Mouse (Mus musculus) hindbrain, embryonic 16.5 days (tissue): ENCODE measurements at regions not wholly inside any gene's neighbourhood (a gene's known extent, or its start where the extent isn't known, plus 50 kb on each side); places are given as distances from the start of the nearest gene placed in this dataset.

ENCODE experiments used
- ATAC-seq: fragments of 200-750 bp; cut with Nextera tagmentation; 2 replicates; pipeline ENCODE4 v1.8.0; 2017; ENCODE audit warnings: moderate TSS enrichment, moderate library complexity
- H3K27ac ChIP-seq: fragments of 300-500 bp; sonication (generic); 2 replicates; pipeline ENCODE4 v1.5.1; 2014; ENCODE audit warnings: low read depth, mild to moderate bottlenecking, control low read depth, low read length, moderate library complexity
- H3K27me3 ChIP-seq: fragments of 300-500 bp; sonication (generic); replicated peaks from 2 replicates; pipeline ENCODE4 v1.6.1; 2014; ENCODE audit warnings: low read length; ENCODE audit not compliant: control insufficient read depth, insufficient read depth
- H3K36me3 ChIP-seq: fragments of 300-500 bp; sonication (generic); 2 replicates; pipeline ENCODE4 v1.6.1; 2014; ENCODE audit warnings: mild to moderate bottlenecking, low read length, moderate library complexity, mixed read lengths; ENCODE audit not compliant: control insufficient read depth, insufficient read depth
- H3K4me1 ChIP-seq: fragments of 300-500 bp; sonication (generic); 2 replicates; pipeline ENCODE4 v1.6.1; 2014; ENCODE audit warnings: low read depth, low read length; ENCODE audit not compliant: control insufficient read depth, insufficient read depth
- H3K4me2 ChIP-seq: fragments of 300-500 bp; sonication (generic); 2 replicates; pipeline ENCODE4 v1.6.1; 2014; ENCODE audit warnings: mild to moderate bottlenecking, low read length, control low read depth, moderate library complexity
- H3K4me3 ChIP-seq: fragments of 300-500 bp; sonication (generic); 2 replicates; pipeline ENCODE4 v1.5.1; 2014; ENCODE audit warnings: mild to moderate bottlenecking, low read length, control low read depth, moderate library complexity
- H3K9ac ChIP-seq: fragments of 300-500 bp; sonication (generic); 2 replicates; pipeline ENCODE4 v1.6.1; 2014; ENCODE audit warnings: low read depth, mild to moderate bottlenecking, control low read depth, low read length, moderate library complexity
- H3K9me3 ChIP-seq: fragments of 300-500 bp; sonication (generic); 2 replicates; pipeline ENCODE4 v1.6.1; 2014; ENCODE audit warnings: mild to moderate bottlenecking, low read length, moderate library complexity; ENCODE audit not compliant: control insufficient read depth
- WGBS: fragments of 180-500 bp; shearing (Covaris S2); extraction: QIAGEN DNeasy Blood & Tissue Kit; methylation state at CpG from one replicate; pipeline ENCODE4 v1.1.7; 2014; 5-methylcytosine and 5-hydroxymethylcytosine counted together

DNA sequence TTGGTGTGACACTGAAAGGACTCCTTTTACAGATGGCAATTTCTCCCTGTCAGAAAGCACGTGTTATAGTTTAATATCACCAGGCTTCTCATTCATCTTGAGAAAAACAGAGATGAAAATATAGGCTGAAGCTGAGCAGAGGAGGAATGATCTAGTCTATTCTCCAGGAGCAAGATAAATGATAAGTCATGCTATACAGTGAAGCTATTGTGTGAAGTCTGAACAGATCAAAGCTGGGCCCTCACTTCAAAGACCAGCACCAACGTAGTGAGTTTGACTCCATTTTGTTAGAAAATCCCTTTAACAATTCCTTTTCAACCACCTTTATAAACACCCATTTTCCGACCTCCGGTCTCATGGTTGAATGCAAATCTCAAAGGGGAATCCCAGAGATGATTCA lies 180.7 kb upstream of the AI593442 start:
- peaks cover 3% of the 10 kb centered on the region for H3K9me3 ChIP-seq
- H3K27me3 ChIP-seq: no peaks in the 10 kb centered on the region
- no peak overlapping the region for H3K4me3 ChIP-seq
- WGBS: 51% methylated on average over 4 of the region's 4 CpGs
- H3K9ac ChIP-seq: no peak overlapping the region
- no peaks in the 10 kb centered on the region for H3K36me3 ChIP-seq
- no peaks in the 10 kb centered on the region for H3K4me1 ChIP-seq
- H3K4me2 ChIP-seq: no peak overlapping the region
- no peak for ATAC-seq
- no peak overlapping the region for H3K27ac ChIP-seq

DNA sequence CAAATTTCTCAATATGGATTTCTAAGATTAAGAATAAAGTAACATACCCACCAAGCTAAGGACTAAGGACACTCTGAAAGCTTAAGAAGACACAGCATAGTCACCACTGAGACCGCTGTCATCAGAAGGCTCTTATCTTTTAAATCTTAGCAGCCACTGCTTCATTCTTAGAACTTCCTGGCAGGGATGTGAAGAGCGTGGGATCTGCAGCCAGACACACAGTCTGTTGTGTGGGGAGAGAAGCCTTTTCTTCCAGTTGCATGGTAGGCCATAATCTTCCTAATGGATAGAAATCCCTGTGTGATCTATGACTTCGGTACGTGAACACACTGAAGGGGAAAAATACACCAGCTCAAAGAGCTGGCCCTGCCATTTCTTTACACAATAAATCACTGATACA lies 178.8 kb upstream of the AI593442 start:
- no peak overlapping the region for H3K4me3 ChIP-seq
- no peak overlapping the region for H3K9ac ChIP-seq
- H3K4me1 ChIP-seq: no peaks in the 10 kb centered on the region
- H3K9me3 ChIP-seq: peaks cover 3% of the 10 kb centered on the region
- no peak overlapping the region for H3K27ac ChIP-seq
- H3K36me3 ChIP-seq: no peaks in the 10 kb centered on the region
- ATAC-seq: no peak
- H3K27me3 ChIP-seq: no peaks in the 10 kb centered on the region
- 77% methylated on average over 4 of the region's 4 CpGs for WGBS
- H3K4me2 ChIP-seq: no peak overlapping the region

DNA sequence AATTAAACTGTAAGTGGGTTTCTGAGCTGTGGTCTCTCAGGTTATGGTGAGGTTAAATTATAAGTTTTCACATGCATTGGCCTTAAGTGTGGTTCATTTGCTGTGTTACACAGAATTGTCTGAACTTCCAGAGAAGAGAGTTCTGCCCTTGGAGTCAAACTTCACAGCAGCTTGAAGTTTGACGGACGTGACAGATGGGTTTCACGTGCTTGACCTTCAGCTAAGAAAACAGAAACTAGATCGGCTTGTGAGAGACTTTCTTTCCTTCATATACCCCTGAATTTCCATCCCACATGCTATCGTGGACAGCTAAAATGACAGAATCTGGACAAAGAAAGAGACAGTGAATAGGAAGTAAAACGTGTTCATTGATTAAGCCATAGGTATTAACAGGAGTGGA lies 173.8 kb upstream of the AI593442 start:
- Histone ChIP-seq H3K4me3 (no peak overlapping the region), H3K9ac (no peak overlapping the region)

DNA sequence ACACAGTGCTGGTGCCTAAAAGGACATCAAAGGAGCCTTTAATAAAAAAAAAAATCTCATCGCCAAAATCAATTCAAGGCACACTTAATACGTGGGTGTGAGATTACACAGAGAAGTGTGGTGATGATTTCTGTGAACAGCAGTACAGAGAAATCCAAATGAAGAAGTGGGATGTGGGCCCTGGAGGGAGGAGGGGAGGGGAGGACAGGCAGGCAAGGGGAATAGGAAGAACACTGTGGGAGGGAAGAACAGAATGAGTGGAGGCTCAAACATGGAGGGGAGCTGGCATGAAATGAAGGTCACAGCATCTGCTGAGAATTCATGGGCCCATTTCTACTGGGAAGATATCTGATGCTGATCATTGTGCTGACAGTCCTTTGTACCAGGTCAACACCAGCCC lies 171.0 kb upstream of the AI593442 start:
- Histone ChIP-seq H3K27me3 (no peaks in the 10 kb centered on the region), H3K4me1 (no peaks in the 10 kb centered on the region), H3K27ac (no peak overlapping the region), H3K4me3 (no peak overlapping the region), H3K9me3 (no peaks in the 10 kb centered on the region), H3K36me3 (no peaks in the 10 kb centered on the region), H3K4me2 (no peak overlapping the region), H3K9ac (no peak overlapping the region)
- 92% methylated on average over 2 of the region's 2 CpGs for WGBS
- ATAC-seq: no peak

More for the DNA sequence above, 173.8 kb upstream of the AI593442 start:
- no peaks in the 10 kb centered on the region for H3K36me3 ChIP-seq
- no peak for ATAC-seq
- H3K9me3 ChIP-seq: no peaks in the 10 kb centered on the region
- 75% methylated on average over 6 of the region's 6 CpGs for WGBS
- no peaks in the 10 kb centered on the region for H3K27me3 ChIP-seq
- H3K4me2 ChIP-seq: no peak overlapping the region
- no peak overlapping the region for H3K27ac ChIP-seq
- H3K4me1 ChIP-seq: no peaks in the 10 kb centered on the region

DNA sequence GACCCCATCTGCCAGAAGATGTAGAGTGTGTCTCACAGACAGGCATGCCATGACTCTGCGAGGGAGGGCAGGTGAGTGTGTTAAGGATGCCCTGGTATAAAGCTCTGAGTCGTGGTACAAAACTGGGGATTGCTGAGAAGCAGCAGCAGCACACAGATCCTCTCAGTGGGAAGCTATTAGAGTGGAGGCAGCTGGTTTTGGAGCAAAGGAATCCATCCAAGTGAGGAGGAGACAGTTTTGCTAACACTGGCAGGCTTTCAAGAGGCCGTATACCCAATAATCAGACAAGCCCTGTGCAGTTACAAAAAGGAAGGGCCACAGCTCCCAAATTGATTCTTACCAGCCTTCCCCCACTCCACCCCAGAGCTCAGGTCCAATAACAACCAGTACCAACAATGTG lies 170.4 kb upstream of the AI593442 start:
- Histone ChIP-seq H3K27ac (no peak overlapping the region), H3K4me1 (no peaks in the 10 kb centered on the region), H3K4me2 (no peak overlapping the region), H3K36me3 (no peaks in the 10 kb centered on the region), H3K9me3 (no peaks in the 10 kb centered on the region), H3K9ac (no peak overlapping the region), H3K4me3 (no peak overlapping the region), H3K27me3 (no peaks in the 10 kb centered on the region)
- no peak for ATAC-seq
- WGBS: 64% methylated on average over 3 of the region's 3 CpGs

DNA sequence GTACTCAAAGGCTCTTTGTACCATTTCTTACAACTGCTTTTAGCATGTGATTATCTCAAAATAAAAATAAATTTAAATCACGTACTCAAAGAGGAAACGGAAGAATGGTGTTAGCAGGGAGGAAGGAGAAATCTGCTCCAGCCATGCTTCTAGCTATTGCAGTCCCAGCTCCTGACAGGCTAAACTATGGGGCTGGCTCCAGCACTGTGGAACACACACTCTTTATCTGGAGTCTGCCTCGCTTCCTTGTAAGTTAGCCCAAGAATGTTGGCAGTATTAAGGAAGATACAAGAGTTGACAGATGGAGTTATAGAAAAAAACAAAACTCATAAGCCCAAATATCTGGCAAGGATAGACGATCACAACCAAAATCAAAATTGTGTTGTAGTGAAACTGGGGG lies 161.5 kb upstream of the AI593442 start:
- H3K4me3 ChIP-seq: no peak overlapping the region
- 86% methylated on average over 4 of the region's 4 CpGs for WGBS
- no peak for ATAC-seq
- H3K9me3 ChIP-seq: no peaks in the 10 kb centered on the region
- H3K9ac ChIP-seq: no peak overlapping the region
- no peaks in the 10 kb centered on the region for H3K36me3 ChIP-seq
- H3K27ac ChIP-seq: no peak overlapping the region
- H3K4me1 ChIP-seq: no peaks in the 10 kb centered on the region
- no peaks in the 10 kb centered on the region for H3K27me3 ChIP-seq
- no peak overlapping the region for H3K4me2 ChIP-seq

DNA sequence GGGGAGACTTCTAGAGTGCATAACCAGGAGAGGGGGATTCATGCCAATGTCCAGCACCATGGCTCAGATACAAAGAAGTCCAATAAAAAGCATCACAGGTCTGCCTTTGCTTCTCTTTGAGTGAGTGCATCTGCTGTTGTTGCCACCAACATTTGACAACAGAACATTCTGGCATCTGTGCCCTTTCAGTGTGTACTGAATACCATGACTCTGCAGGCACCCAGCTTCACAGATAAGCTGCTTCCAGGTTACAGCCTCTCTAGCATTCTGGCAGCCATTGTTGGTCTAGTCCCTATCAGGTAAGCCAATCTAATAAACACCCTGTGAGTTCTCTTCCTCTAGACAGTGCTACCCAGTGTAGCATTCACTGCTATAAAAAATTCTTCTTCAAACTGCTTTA lies 160.4 kb upstream of the AI593442 start:
- Histone ChIP-seq H3K9me3 (no peaks in the 10 kb centered on the region), H3K4me2 (no peak overlapping the region), H3K4me3 (no peak overlapping the region), H3K4me1 (no peaks in the 10 kb centered on the region), H3K27ac (no peak overlapping the region), H3K9ac (no peak overlapping the region), H3K36me3 (no peaks in the 10 kb centered on the region), H3K27me3 (no peaks in the 10 kb centered on the region)
- ATAC-seq: no peak

DNA sequence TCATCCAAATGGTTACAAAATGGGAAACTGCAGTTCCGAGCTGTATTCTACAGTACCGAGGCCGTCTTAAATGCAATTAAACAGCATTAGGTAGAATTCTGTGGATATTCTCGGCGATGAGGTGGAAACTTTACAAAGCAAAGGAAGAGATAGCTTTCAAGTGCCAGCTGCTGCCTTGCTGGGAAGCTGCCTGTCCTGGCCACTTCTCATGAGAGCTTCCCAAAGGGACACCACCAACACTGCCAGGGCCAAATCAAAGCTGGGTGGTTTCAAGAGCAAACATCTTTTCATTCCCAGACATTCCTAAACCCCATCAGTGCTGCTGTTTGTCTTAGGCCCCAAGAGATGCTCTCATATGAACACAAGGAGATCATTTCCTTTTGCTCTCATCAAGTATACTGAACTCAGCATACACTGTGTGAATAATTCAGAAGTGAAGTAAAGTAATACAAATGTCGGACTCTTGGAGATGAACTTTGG lies 156.6 kb upstream of the AI593442 start:
- H3K9ac ChIP-seq: no peak overlapping the region
- no peaks in the 10 kb centered on the region for H3K4me1 ChIP-seq
- ATAC-seq: no peak
- no peaks in the 10 kb centered on the region for H3K36me3 ChIP-seq
- H3K4me2 ChIP-seq: no peak overlapping the region
- H3K9me3 ChIP-seq: no peaks in the 10 kb centered on the region
- H3K4me3 ChIP-seq: no peak overlapping the region
- H3K27ac ChIP-seq: no peak overlapping the region
- WGBS: 89% methylated on average over 6 of the region's 6 CpGs
- no peaks in the 10 kb centered on the region for H3K27me3 ChIP-seq

DNA sequence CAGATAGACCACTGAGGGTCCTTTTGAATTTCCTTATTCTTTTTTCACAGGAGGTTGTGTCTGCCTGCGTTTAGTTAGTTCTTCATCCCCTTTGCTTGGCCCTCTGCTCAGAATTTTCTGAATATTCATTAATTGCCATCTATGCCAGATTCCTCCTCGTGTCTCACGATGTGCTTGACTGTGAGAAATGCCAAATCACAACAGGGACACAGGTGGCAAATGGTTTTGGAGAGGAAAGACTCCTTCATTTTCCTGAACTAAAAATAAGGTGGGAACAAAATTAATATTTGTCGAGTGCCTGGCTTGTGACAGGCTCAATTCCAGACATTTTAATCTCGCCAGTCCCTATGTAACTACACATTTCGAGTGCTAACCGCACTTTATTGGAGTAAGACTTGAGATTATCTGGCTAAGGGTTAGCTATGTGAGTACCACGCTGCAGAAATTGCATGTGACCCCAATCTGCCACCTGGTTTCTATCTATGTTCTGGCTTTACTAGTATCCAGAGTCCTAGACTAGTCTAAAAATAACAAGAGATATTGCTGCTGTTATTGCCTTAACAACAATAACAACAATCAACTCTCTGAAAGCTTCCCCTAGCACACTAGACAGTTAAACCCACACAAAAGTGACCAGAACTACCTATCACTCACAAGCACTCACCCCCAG lies 156.0 kb upstream of the AI593442 start:
- H3K4me3 ChIP-seq: no peak overlapping the region
- ATAC-seq: no peak
- H3K4me2 ChIP-seq: no peak overlapping the region
- no peak overlapping the region for H3K9ac ChIP-seq
- no peaks in the 10 kb centered on the region for H3K4me1 ChIP-seq
- no peaks in the 10 kb centered on the region for H3K27me3 ChIP-seq
- H3K9me3 ChIP-seq: no peaks in the 10 kb centered on the region
- no peaks in the 10 kb centered on the region for H3K36me3 ChIP-seq
- H3K27ac ChIP-seq: no peak overlapping the region
- 80% methylated on average over 8 of the region's 8 CpGs for WGBS

DNA sequence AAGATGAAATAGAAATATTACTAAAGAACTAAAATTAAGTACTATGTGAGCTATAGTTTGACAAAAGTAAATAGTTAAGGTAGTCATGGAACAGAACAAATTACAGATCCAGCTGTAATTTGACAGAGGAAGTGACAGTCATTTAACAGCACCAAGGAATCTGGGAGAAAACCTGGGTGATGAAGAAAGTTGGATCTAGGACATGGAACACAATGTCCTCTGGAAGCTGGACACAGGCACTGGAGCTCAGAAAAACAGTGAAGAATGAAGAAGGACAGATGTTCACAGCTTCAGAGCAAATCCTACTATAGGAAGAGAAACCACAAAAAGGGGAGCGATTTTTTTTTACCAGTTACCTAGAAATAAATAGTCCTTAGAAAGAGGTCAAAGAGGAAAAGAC lies 147.2 kb upstream of the AI593442 start:
- Histone ChIP-seq H3K9me3 (no peaks in the 10 kb centered on the region), H3K4me2 (no peak overlapping the region), H3K9ac (no peak overlapping the region), H3K27ac (no peak overlapping the region), H3K4me3 (no peak overlapping the region), H3K27me3 (no peaks in the 10 kb centered on the region), H3K4me1 (no peaks in the 10 kb centered on the region), H3K36me3 (no peaks in the 10 kb centered on the region)
- WGBS: 95% methylated on average over 1 of the region's 1 CpGs
- ATAC-seq: no peak
